Mouse (Mus musculus): ENCODE measurements around the gene Gm3542. TPM values are rescaled to one million over a fixed set of nuclear protein-coding genes. Genes with fewer than 3 reads are reported as not detected.
"Not testable (repeated sequence)": the region's sequence is repeated elsewhere in the genome, so short reads cannot be mapped to it uniquely, and the experiment has no call there.

Gm3542 gene
- total RNA-seq (2014; rRNA removed; ENCODE audit: low replicate concordance) (not detected in 2 replicates), polyA plus RNA-seq (2015; fragmentation: Nextera tagmentation; extraction: Ambion mirVana) (not detected in 2 replicates)

DNA sequence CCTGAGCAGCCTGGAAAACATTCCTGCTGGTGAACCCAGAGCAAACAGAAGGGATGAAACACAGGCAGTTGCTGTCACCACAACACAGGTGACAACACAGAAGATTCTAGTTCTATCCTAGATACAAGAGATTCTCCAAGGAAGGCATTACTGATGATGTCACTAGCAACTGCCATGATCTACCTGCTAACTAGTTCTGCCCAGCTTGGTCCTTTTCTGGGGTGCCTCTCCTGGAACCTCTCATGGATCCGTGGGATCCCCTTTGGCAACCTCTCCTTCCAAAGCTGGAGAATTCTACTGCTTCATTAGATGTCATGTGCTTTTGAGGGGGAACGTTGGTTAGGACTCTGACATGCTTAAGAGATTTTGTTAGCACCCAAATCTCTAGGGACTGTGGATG is at the start of gene Gm3542:
Gene Gm3542 (minus strand): TSS at position 101 of the 400 bp plus-strand sequence.
- not testable (repeated sequence) for H3K9ac ChIP-seq (replicated peaks; ENCODE audit: low read depth, low read length); ATAC-seq (ENCODE audit: insufficient read depth, low read depth); H3K27ac ChIP-seq (ENCODE audit: low read depth); H3K36me3 ChIP-seq (replicated peaks; ENCODE audit: control insufficient read depth, insufficient read depth, low read length); H3K9me3 ChIP-seq (replicated peaks; ENCODE audit: control insufficient read depth, low read length); H3K4me1 ChIP-seq (ENCODE audit: control insufficient read depth, insufficient read depth); H3K27me3 ChIP-seq (ENCODE audit: control insufficient read depth, insufficient read depth, low read length); H3K4me2 ChIP-seq (ENCODE audit: low read depth, low read length); H3K4me3 ChIP-seq (ENCODE audit: low read depth, low read length); DNase-seq (ENCODE audit: low spot score)
- no CpG with 5 or more reads among the region's 2 CpGs for WGBS

Other genes with a start within 250 kb of the Gm3542 start
- not detected in 2 replicates for gene Gm8279, start 203.4 kb downstream of the Gm3542 start, total RNA-seq (2014; rRNA removed; ENCODE audit: low replicate concordance)
- gene Gm8279, start 203.4 kb downstream of the Gm3542 start, polyA plus RNA-seq (2015; fragmentation: Nextera tagmentation; extraction: Ambion mirVana), result not detected in 2 replicates
- gene Gm3317, start 170.4 kb downstream of the Gm3542 start, total RNA-seq (2014; rRNA removed; ENCODE audit: low replicate concordance), result not detected in 2 replicates
- 0.33 TPM in 1 of 2 replicates, not detected in the other for gene Gm3317, start 170.4 kb downstream of the Gm3542 start, polyA plus RNA-seq (2015; fragmentation: Nextera tagmentation; extraction: Ambion mirVana)
- not detected in 2 replicates for gene Gm8271, start 149.1 kb downstream of the Gm3542 start, total RNA-seq (2014; rRNA removed; ENCODE audit: low replicate concordance)
- gene Gm8271, start 149.1 kb downstream of the Gm3542 start, polyA plus RNA-seq (2015; fragmentation: Nextera tagmentation; extraction: Ambion mirVana), result not detected in 2 replicates
- gene Gm3526, start 74.3 kb downstream of the Gm3542 start, total RNA-seq (2014; rRNA removed; ENCODE audit: low replicate concordance), result not detected in 2 replicates
- not detected in 2 replicates for gene Gm3526, start 74.3 kb downstream of the Gm3542 start, polyA plus RNA-seq (2015; fragmentation: Nextera tagmentation; extraction: Ambion mirVana)
- gene Gm3500, start 54.1 kb upstream of the Gm3542 start, total RNA-seq (2014; rRNA removed; ENCODE audit: low replicate concordance), result not detected in 2 replicates
- gene Gm3500, start 54.1 kb upstream of the Gm3542 start, polyA plus RNA-seq (2015; fragmentation: Nextera tagmentation; extraction: Ambion mirVana), result not detected in 2 replicates
- not detected in 2 replicates for gene Gm3194, start 120.5 kb upstream of the Gm3542 start, total RNA-seq (2014; rRNA removed; ENCODE audit: low replicate concordance)
- gene Gm3194, start 120.5 kb upstream of the Gm3542 start, polyA plus RNA-seq (2015; fragmentation: Nextera tagmentation; extraction: Ambion mirVana), result 0.25 TPM in 1 of 2 replicates, not detected in the other
- not detected in 2 replicates for gene Gm8246, start 142.9 kb upstream of the Gm3542 start, total RNA-seq (2014; rRNA removed; ENCODE audit: low replicate concordance)
- not detected in 2 replicates for gene Gm8246, start 142.9 kb upstream of the Gm3542 start, polyA plus RNA-seq (2015; fragmentation: Nextera tagmentation; extraction: Ambion mirVana)
- gene Gm3187, start 149.3 kb upstream of the Gm3542 start, total RNA-seq (2014; rRNA removed; ENCODE audit: low replicate concordance), result not detected in 2 replicates
- not detected in 2 replicates for gene Gm3187, start 149.3 kb upstream of the Gm3542 start, polyA plus RNA-seq (2015; fragmentation: Nextera tagmentation; extraction: Ambion mirVana)
- not detected in 2 replicates for gene Gm3488, start 166.7 kb upstream of the Gm3542 start, total RNA-seq (2014; rRNA removed; ENCODE audit: low replicate concordance)
- gene Gm3488, start 166.7 kb upstream of the Gm3542 start, polyA plus RNA-seq (2015; fragmentation: Nextera tagmentation; extraction: Ambion mirVana), result 0.25 and 0.52 TPM in 2 replicates
- gene Gm3532, start 203.6 kb upstream of the Gm3542 start, total RNA-seq (2014; rRNA removed; ENCODE audit: low replicate concordance), result not detected in 2 replicates
- gene Gm3532, start 203.6 kb upstream of the Gm3542 start, polyA plus RNA-seq (2015; fragmentation: Nextera tagmentation; extraction: Ambion mirVana), result not detected in 2 replicates

Data from heart, postnatal 0 days (tissue).